Mouse (Mus musculus) E14TG2a.4 (cell line): ENCODE data around the gene Camk1d.

Experiments used
- CTCF ChIP-seq: conservative IDR thresholded peaks from 2 replicates; pipeline ENCODE4 v1.5.1; 2014; ENCODE audit warnings: low read length
- NANOG ChIP-seq: IDR thresholded peaks from 2 replicates; pipeline ENCODE4 v1.6.1; 2014; ENCODE audit warnings: borderline replicate concordance, low read length, mixed read lengths

DNA sequence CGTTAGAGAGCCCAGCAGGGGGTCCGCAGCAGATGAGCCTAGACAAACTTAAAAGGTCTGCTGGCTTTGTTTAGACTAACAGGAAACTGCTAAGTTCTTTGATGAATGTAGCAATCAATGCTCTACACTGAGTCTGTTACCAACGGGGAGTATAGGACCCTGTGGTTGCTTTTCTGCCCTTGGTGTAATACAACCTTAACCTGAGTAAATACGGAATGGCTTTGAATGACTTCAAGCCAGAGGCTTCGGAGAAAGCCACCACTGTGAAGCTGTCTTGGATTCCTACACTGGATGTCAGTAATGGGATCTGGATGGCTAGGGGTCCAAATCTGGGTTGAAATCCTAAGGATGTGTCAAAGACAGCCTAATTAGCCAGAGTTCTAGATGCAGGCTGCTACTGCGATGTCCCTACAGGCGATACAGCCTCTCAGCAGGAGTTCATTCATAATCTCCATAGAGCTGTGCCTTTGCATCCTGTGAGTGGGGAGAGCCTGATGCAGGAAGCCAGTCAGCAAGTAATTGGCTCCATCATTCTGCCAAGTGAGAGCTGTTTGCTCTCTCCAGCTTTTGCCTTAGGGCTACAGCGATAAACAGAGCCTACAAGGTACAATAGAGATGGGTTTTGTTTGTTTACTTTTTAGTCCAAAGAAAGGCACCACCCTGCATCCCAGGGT lies 10.8 kb upstream of the Camk1d start:
- no peak for TF ChIP-seq CTCF
- TF ChIP-seq NANOG, result peak; percentile 7; the same call in 1 of the 2 replicates
